Comparison of ENCODE assay signal across 8 mouse cellular contexts in genomic region chr11:16524917-16525640, GRCm38 (mm10). TPM values are rescaled to one million over a fixed set of nuclear protein-coding genes. Genes with fewer than 3 reads are reported as not detected.
A peak's percentile ranks its signal among the peaks of the same experiment; 100 is the strongest.
DNase-seq lines count a peak whose midpoint lies in the region; ATAC-seq and TF ChIP-seq lines count a peak whose summit lies in the region.

No protein-coding gene starts in this region.

- H3K9ac ChIP-seq in hindbrain, embryonic 13.5 days = no peak overlapping the region
- H3K9ac ChIP-seq in lung, embryonic 14.5 days = no peak overlapping the region
- no peak overlapping the region for H3K9ac ChIP-seq in stomach, embryonic 15.5 days

- H3K9me3 ChIP-seq in hindbrain, embryonic 13.5 days = no peaks in the 10 kb centered on the region
- H3K9me3 ChIP-seq in lung, embryonic 14.5 days (ENCODE audit: low read depth, low read length) = no peaks in the 10 kb centered on the region
- no peaks in the 10 kb centered on the region for H3K9me3 ChIP-seq in stomach, embryonic 15.5 days

- H3K4me3 ChIP-seq in hindbrain, embryonic 13.5 days = no peak overlapping the region
- H3K4me3 ChIP-seq in lung, embryonic 14.5 days (ENCODE audit: low read depth, low read length) = no peak overlapping the region
- H3K4me3 ChIP-seq in stomach, embryonic 15.5 days (replicated peaks) = no peak overlapping the region

- 47% methylated on average over 3 of the region's 3 CpGs for WGBS in hindbrain, embryonic 13.5 days
- WGBS in lung, embryonic 14.5 days = 30% methylated on average over 3 of the region's 3 CpGs
- WGBS in stomach, embryonic 15.5 days = 31% methylated on average over 3 of the region's 3 CpGs

- ATAC-seq in frontal cortex, adult (ENCODE audit: low TSS enrichment) = peak; percentile 85
- ATAC-seq in hindbrain, embryonic 13.5 days (ENCODE audit: low FRiP score) = peak; percentile 78
- peak; percentile 85 for ATAC-seq in lung, embryonic 14.5 days (ENCODE audit: insufficient read depth)
- ATAC-seq in stomach, embryonic 15.5 days (ENCODE audit: insufficient read depth, low FRiP score, low read depth) = peak; percentile 14; the same call in 1 of the 2 replicates

- H3K4me1 ChIP-seq in hindbrain, embryonic 13.5 days (replicated peaks) = no peaks in the 10 kb centered on the region
- no peaks in the 10 kb centered on the region; the same call in 1 of the 2 replicates for H3K4me1 ChIP-seq in lung, embryonic 14.5 days (ENCODE audit: insufficient read depth)
- no peaks in the 10 kb centered on the region for H3K4me1 ChIP-seq in stomach, embryonic 15.5 days

- no peak overlapping the region for H3K4me2 ChIP-seq in hindbrain, embryonic 13.5 days
- H3K4me2 ChIP-seq in lung, embryonic 14.5 days = no peak overlapping the region
- no peak overlapping the region for H3K4me2 ChIP-seq in stomach, embryonic 15.5 days

- no peaks in the 10 kb centered on the region for H3K27me3 ChIP-seq in hindbrain, embryonic 13.5 days
- no peaks in the 10 kb centered on the region for H3K27me3 ChIP-seq in lung, embryonic 14.5 days (ENCODE audit: insufficient read depth, low read length)
- no peaks in the 10 kb centered on the region for H3K27me3 ChIP-seq in stomach, embryonic 15.5 days (replicated peaks)

- H3K36me3 ChIP-seq in hindbrain, embryonic 13.5 days = no peaks in the 10 kb centered on the region
- no peaks in the 10 kb centered on the region for H3K36me3 ChIP-seq in lung, embryonic 14.5 days (ENCODE audit: insufficient read depth)
- no peaks in the 10 kb centered on the region for H3K36me3 ChIP-seq in stomach, embryonic 15.5 days

- no peak for DNase-seq in frontal cortex, postnatal 14 days (ENCODE audit: low spot score in 2 of 2)
- peak; percentile 26 for DNase-seq in thymus, postnatal 0 days (ENCODE audit: low spot score)
- DNase-seq in thymus, postnatal 25 days = no peak
- peak; percentile 90 for DNase-seq in lung, embryonic 14.5 days
- no peak for DNase-seq in urinary bladder, postnatal 14 days (ENCODE audit: low spot score)

- TF ChIP-seq CTCF in lung, embryonic 14.5 days (IDR thresholded peaks at IDR 0.05; ENCODE audit: low read depth) = peak; percentile 65

- no peak overlapping the region for H3K27ac ChIP-seq in hindbrain, embryonic 13.5 days
- H3K27ac ChIP-seq in lung, embryonic 14.5 days (ENCODE audit: low read depth) = no peak overlapping the region
- no peak overlapping the region for H3K27ac ChIP-seq in stomach, embryonic 15.5 days

RNA-seq across cellular contexts. Expression of gene Sec61g, which starts 16.8 kb away (rescaled TPM):
- 30.4 and 36.4 TPM in 2 replicates for polyA plus RNA-seq in thymus, postnatal 0 days (2015; fragmentation: Nextera tagmentation; extraction: Ambion mirVana)
- polyA plus RNA-seq in hindbrain, embryonic 13.5 days (2015; fragmentation: Nextera tagmentation; extraction: Ambion mirVana) = 34.3 and 41.4 TPM in 2 replicates
- 34.4 and 41.8 TPM in 2 replicates for polyA plus RNA-seq in lung, embryonic 14.5 days (2014; fragmentation: Nextera tagmentation; extraction: Ambion mirVana)
- polyA plus RNA-seq in stomach, embryonic 15.5 days (2015; fragmentation: Nextera tagmentation; extraction: Ambion mirVana) = 32.7 and 42.9 TPM in 2 replicates

Comparison
In these comparisons a context has a peak if more than half of its experiments do, and no peak if none do; other contexts are left out.
1. DNase-seq: peak in thymus, postnatal 0 days (single experiment) and lung, embryonic 14.5 days (single experiment); none in frontal cortex, postnatal 14 days (0 of 2), thymus, postnatal 25 days (single experiment) and urinary bladder, postnatal 14 days (single experiment).
2. ATAC-seq: peak in every context shown above with its lines; median percentile 85 in frontal cortex, adult; 85 in lung, embryonic 14.5 days; 78 in hindbrain, embryonic 13.5 days; 14 in stomach, embryonic 15.5 days.